Comparison of ENCODE assay signal across 8 mouse cellular contexts in the genomic region with DNA sequence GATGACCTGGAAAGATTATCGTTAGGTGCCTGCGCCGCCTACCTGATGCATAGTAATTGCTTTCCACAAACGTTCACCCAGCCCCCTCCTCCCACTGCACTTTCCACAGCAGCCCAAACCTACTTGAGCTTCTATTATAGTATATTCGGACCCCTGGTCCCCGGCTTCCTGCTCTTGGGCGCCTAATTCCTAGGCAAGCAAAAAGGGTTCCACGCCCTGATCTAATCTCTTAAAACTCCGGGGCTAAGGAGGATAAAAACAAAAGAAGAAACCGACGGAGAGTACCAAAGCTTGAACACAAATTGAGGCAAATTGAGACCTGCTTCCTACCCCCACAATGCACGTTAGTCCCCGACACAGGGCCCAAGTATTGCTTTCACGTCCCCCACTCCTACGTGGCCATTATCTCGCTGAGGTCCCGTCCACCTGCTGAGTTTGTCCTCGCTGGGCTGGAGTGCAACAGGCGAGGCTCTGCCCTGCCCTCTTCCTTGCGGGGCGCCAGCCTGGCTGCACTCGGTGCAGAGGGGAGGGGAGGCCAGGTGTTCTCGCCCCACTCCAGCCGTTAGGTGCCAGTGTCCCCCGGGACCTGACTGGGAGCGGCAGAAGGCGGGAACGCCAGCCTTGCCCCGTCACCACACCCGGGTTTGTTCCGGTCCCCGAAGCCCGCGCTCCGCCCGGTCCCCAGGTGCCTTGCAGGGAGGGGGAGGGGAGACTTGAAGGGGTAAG. TPM values are rescaled to one million over a fixed set of nuclear protein-coding genes. Genes with fewer than 3 reads are reported as not detected.
DNase-seq lines count a peak whose midpoint lies in the region; ATAC-seq and TF ChIP-seq lines count a peak whose summit lies in the region.

No protein-coding gene starts in this region.

- H3K27ac ChIP-seq in hindbrain, embryonic 11.5 days (ENCODE audit: low read depth, low read length) = 0 out of 2 replicates have a peak overlapping the region, but pooled peaks have one; percentile 17
- H3K27ac ChIP-seq in lung, embryonic 14.5 days (ENCODE audit: low read depth) = peak overlapping the region; percentile 73
- peak overlapping the region; percentile 71 for H3K27ac ChIP-seq in stomach, embryonic 14.5 days (ENCODE audit: low read length)

- DNase-seq in lung, adult 18-20 months = peak; percentile 50 to 88
- no peak for DNase-seq in lung, postnatal 25 days (ENCODE audit: low spot score)
- DNase-seq in c-Kit-positive CD71-positive TER-119-positive erythroid progenitor cells, embryonic 14.5 days (ENCODE audit: low spot score) = peak; percentile 55
- DNase-seq in hindbrain, embryonic 11.5 days (ENCODE audit: low spot score) = peak; percentile 2
- DNase-seq in lung, embryonic 14.5 days = no peak
- no peak for DNase-seq in layer of hippocampus, adult 18-20 months (ENCODE audit: low spot score in 2 of 2)
- no peak for DNase-seq in layer of hippocampus, postnatal 25 days (ENCODE audit: extremely low spot score in 1 of 2, low spot score in 1 of 2)

- H3K4me3 ChIP-seq in hindbrain, embryonic 11.5 days (ENCODE audit: low read depth, low read length) = peak overlapping the region; percentile 40
- H3K4me3 ChIP-seq in lung, embryonic 14.5 days (ENCODE audit: low read depth, low read length) = peak overlapping the region; percentile 52
- peak overlapping the region; percentile 52 for H3K4me3 ChIP-seq in stomach, embryonic 14.5 days (ENCODE audit: low read depth, low read length)

- 3% methylated on average over 31 of the region's 36 CpGs for WGBS in hindbrain, embryonic 11.5 days
- WGBS in lung, embryonic 14.5 days = 3% methylated on average over 36 of the region's 36 CpGs
- WGBS in stomach, embryonic 14.5 days = 3% methylated on average over 32 of the region's 36 CpGs

- H3K9me3 ChIP-seq in hindbrain, embryonic 11.5 days (ENCODE audit: control insufficient read depth, low read length) = no peaks in the 10 kb centered on the region
- no peaks in the 10 kb centered on the region for H3K9me3 ChIP-seq in lung, embryonic 14.5 days (ENCODE audit: low read depth, low read length)
- H3K9me3 ChIP-seq in stomach, embryonic 14.5 days (ENCODE audit: control insufficient read depth, low read depth, low read length) = no peaks in the 10 kb centered on the region

- H3K36me3 ChIP-seq in hindbrain, embryonic 11.5 days (ENCODE audit: control insufficient read depth, insufficient read depth, low read length) = no peaks in the 10 kb centered on the region
- H3K36me3 ChIP-seq in lung, embryonic 14.5 days (ENCODE audit: insufficient read depth) = peaks cover 16% of the 10 kb centered on the region
- H3K36me3 ChIP-seq in stomach, embryonic 14.5 days (ENCODE audit: control insufficient read depth, insufficient read depth, low read length) = peaks cover 9% of the 10 kb centered on the region; the same call in 1 of the 2 replicates

- peak overlapping the region; percentile 73 for H3K4me2 ChIP-seq in hindbrain, embryonic 11.5 days (replicated peaks; ENCODE audit: low read depth, low read length)
- peak overlapping the region; percentile 93 for H3K4me2 ChIP-seq in lung, embryonic 14.5 days
- H3K4me2 ChIP-seq in stomach, embryonic 14.5 days (replicated peaks; ENCODE audit: low read depth, low read length) = peak overlapping the region; percentile 89

- H3K4me1 ChIP-seq in hindbrain, embryonic 11.5 days (replicated peaks; ENCODE audit: control insufficient read depth, insufficient read depth, low read length) = peaks cover 8% of the 10 kb centered on the region; the same call in 1 of the 2 replicates
- H3K4me1 ChIP-seq in lung, embryonic 14.5 days (ENCODE audit: insufficient read depth) = peaks cover 21% of the 10 kb centered on the region
- H3K4me1 ChIP-seq in stomach, embryonic 14.5 days (ENCODE audit: control insufficient read depth, insufficient read depth, low read length) = peaks cover 32% of the 10 kb centered on the region

- peak overlapping the region; percentile 50; the same call in 1 of the 2 replicates for H3K9ac ChIP-seq in hindbrain, embryonic 11.5 days (ENCODE audit: low read depth, low read length)
- H3K9ac ChIP-seq in lung, embryonic 14.5 days = peak overlapping the region; percentile 57
- peak overlapping the region; percentile 39 for H3K9ac ChIP-seq in stomach, embryonic 14.5 days (replicated peaks; ENCODE audit: low read depth, low read length)

- H3K27me3 ChIP-seq in hindbrain, embryonic 11.5 days (ENCODE audit: control insufficient read depth, insufficient read depth, low read length) = peaks cover 4% of the 10 kb centered on the region; the same call in 1 of the 2 replicates
- H3K27me3 ChIP-seq in lung, embryonic 14.5 days (ENCODE audit: insufficient read depth, low read length) = no peaks in the 10 kb centered on the region
- no peaks in the 10 kb centered on the region for H3K27me3 ChIP-seq in stomach, embryonic 14.5 days (ENCODE audit: control insufficient read depth, insufficient read depth, low read length)

- peak; percentile 59; the same call in 1 of the 2 replicates for ATAC-seq in hindbrain, embryonic 11.5 days (ENCODE audit: low FRiP score)
- peak; percentile 52 for ATAC-seq in lung, embryonic 14.5 days (ENCODE audit: insufficient read depth)
- ATAC-seq in stomach, embryonic 14.5 days (ENCODE audit: insufficient number of reproducible peaks, insufficient read depth, low FRiP score, low read depth) = peak; percentile 50

- no peak; the same call in 1 of the 2 replicates for TF ChIP-seq CTCF in lung, embryonic 14.5 days (IDR thresholded peaks at IDR 0.05; ENCODE audit: low read depth)

RNA-seq across cellular contexts. Expression of gene Ucp2, which starts 0.6 kb away (rescaled TPM):
- polyA plus RNA-seq in hindbrain, embryonic 11.5 days (2014; fragmentation: Nextera tagmentation; extraction: Ambion mirVana) = 97.7 and 99.6 TPM in 2 replicates
- polyA plus RNA-seq in lung, embryonic 14.5 days (2014; fragmentation: Nextera tagmentation; extraction: Ambion mirVana) = 162 and 184 TPM in 2 replicates
- 208 TPM in 2 replicates for polyA plus RNA-seq in stomach, embryonic 14.5 days (2014; fragmentation: Nextera tagmentation; extraction: Ambion mirVana)
- 10 to 100 TPM; 60.5 to 73.3 TPM for total RNA-seq in layer of hippocampus, adult 18-20 months (2021)
- 10 to 100 TPM; 67.2 to 72.0 TPM for total RNA-seq in layer of hippocampus, postnatal 25 days (2021)

RNA-seq across cellular contexts. Expression of gene Ucp3, which starts 19.8 kb away (rescaled TPM):
- polyA plus RNA-seq in hindbrain, embryonic 11.5 days (2014; fragmentation: Nextera tagmentation; extraction: Ambion mirVana) = not detected in 2 replicates
- not detected in 2 replicates for polyA plus RNA-seq in lung, embryonic 14.5 days (2014; fragmentation: Nextera tagmentation; extraction: Ambion mirVana)
- polyA plus RNA-seq in stomach, embryonic 14.5 days (2014; fragmentation: Nextera tagmentation; extraction: Ambion mirVana) = not detected in 2 replicates
- 1 to 10 TPM; 1.9 to 2.8 TPM for total RNA-seq in layer of hippocampus, adult 18-20 months (2021)
- 1 to 10 TPM; 2.0 to 2.5 TPM for total RNA-seq in layer of hippocampus, postnatal 25 days (2021)

RNA-seq across cellular contexts. Expression of gene Dnajb13, which starts 22.2 kb away (rescaled TPM):
- polyA plus RNA-seq in hindbrain, embryonic 11.5 days (2014; fragmentation: Nextera tagmentation; extraction: Ambion mirVana) = 7.1 and 7.8 TPM in 2 replicates
- polyA plus RNA-seq in lung, embryonic 14.5 days (2014; fragmentation: Nextera tagmentation; extraction: Ambion mirVana) = 0.18 and 0.57 TPM in 2 replicates
- 0.35 and 0.42 TPM in 2 replicates for polyA plus RNA-seq in stomach, embryonic 14.5 days (2014; fragmentation: Nextera tagmentation; extraction: Ambion mirVana)
- under 1 TPM; 0.36 to 0.77 TPM for total RNA-seq in layer of hippocampus, adult 18-20 months (2021)
- total RNA-seq in layer of hippocampus, postnatal 25 days (2021) = under 1 TPM; 0.35 to 0.81 TPM

RNA-seq across cellular contexts. Expression of gene Coa4, which starts 44.3 kb away (rescaled TPM):
- 20.6 and 22.8 TPM in 2 replicates for polyA plus RNA-seq in hindbrain, embryonic 11.5 days (2014; fragmentation: Nextera tagmentation; extraction: Ambion mirVana)
- polyA plus RNA-seq in lung, embryonic 14.5 days (2014; fragmentation: Nextera tagmentation; extraction: Ambion mirVana) = 15.4 and 18.2 TPM in 2 replicates
- 23.9 and 24.3 TPM in 2 replicates for polyA plus RNA-seq in stomach, embryonic 14.5 days (2014; fragmentation: Nextera tagmentation; extraction: Ambion mirVana)
- 1 to 10 TPM; 8.0 TPM for total RNA-seq in layer of hippocampus, adult 18-20 months (2021)
- 10 to 100 TPM in 1 of 2 experiments, 1 to 10 TPM in 1; 9.2 to 10.0 TPM for total RNA-seq in layer of hippocampus, postnatal 25 days (2021)

Comparison
In these comparisons a context has a peak if more than half of its experiments do, and no peak if none do; other contexts are left out.
1. DNase-seq: peak in lung, adult 18-20 months (2 of 2), c-Kit-positive CD71-positive TER-119-positive erythroid progenitor cells, embryonic 14.5 days (single experiment) and hindbrain, embryonic 11.5 days (single experiment); none in lung, postnatal 25 days (single experiment), lung, embryonic 14.5 days (single experiment), layer of hippocampus, adult 18-20 months (0 of 2) and layer of hippocampus, postnatal 25 days (0 of 2).
2. H3K27ac ChIP-seq: peak in every context shown above with its lines; median percentile 73 in lung, embryonic 14.5 days; 71 in stomach, embryonic 14.5 days; 17 in hindbrain, embryonic 11.5 days.
3. Peak in every context shown above with its lines, with median percentiles within 50 percentile points of each other: ATAC-seq, H3K4me2 ChIP-seq, H3K4me3 ChIP-seq and H3K9ac ChIP-seq.